Mouse (Mus musculus): ENCODE data around the gene Tmem102. TPM values are rescaled to one million over a fixed set of nuclear protein-coding genes. Genes with fewer than 3 reads are reported as not detected.
A peak's percentile ranks its signal among the peaks of the same experiment; 100 is the strongest.

Gene Tmem102
- total RNA-seq, 2 experiments from 2014 or later: 0.14 to 0.18 TPM

GRCm38 (mm10) chr11:69822080-69822479 lies 16.7 kb upstream of the Tmem102 start, which contains the start of gene Spem1:
Gene Spem1 (minus strand): TSS chr11:69822180.
- no peak for DNase-seq (ENCODE audit: low spot score)

DNA sequence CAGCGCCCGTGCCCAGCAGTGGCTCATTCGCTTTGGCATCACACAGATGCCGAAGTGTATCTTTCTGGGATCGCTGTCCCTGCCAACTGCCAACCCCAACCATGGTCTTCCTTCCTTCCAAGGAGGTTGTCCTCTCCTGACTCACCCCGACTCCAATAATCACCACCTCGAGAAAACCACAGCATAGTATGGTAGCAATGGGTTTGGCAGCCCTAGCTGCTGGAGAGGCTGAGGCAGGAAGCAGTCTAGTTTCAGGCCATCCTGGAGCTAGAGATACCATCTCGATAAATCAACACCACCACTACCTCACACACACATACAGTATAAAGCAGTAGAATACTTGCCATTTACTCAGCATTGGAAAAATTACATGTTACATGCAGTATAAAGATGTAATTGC lies 13.4 kb upstream of the Tmem102 start:
- no peak for DNase-seq (ENCODE audit: low spot score)

DNA sequence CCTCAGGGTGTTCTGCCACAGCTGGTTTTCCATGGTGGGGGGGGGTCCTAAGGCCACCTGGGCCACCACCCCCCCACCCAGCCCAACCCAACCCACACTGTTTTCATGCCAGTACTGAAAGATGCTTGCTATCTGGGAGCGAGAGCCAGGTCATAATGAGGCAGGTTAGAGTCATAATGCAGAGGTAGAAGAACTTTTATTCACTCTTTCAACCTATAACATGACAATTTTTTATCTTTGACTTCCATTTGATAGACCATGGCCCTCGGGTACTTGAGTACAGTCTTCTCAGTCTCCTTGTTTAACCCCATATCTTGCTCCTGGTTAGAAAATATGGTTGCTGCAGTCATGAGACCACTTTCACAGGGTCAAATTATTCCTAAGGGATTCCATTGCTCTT lies 12.9 kb upstream of the Tmem102 start, which contains the start of gene Spem2:
TSS of gene Spem2 (minus strand) at position 101 of the 400 bp plus-strand sequence.
- no peak for DNase-seq (ENCODE audit: low spot score)

- DNase-seq (ENCODE audit: low spot score): no peak
These were observed 11.1 kb upstream of the Tmem102 start for GRCm38 (mm10) chr11:69816520-69816919.

- DNase-seq (ENCODE audit: low spot score): no peak
These were observed 9.7 kb upstream of the Tmem102 start, which contains the start of gene Gm39566 for GRCm38 (mm10) chr11:69815155-69815554. Gene Gm39566 (minus strand): TSS chr11:69815298.

GRCm38 (mm10) chr11:69810280-69810679 lies 4.9 kb upstream of the Tmem102 start:
- DNase-seq (ENCODE audit: low spot score): no peak

DNA sequence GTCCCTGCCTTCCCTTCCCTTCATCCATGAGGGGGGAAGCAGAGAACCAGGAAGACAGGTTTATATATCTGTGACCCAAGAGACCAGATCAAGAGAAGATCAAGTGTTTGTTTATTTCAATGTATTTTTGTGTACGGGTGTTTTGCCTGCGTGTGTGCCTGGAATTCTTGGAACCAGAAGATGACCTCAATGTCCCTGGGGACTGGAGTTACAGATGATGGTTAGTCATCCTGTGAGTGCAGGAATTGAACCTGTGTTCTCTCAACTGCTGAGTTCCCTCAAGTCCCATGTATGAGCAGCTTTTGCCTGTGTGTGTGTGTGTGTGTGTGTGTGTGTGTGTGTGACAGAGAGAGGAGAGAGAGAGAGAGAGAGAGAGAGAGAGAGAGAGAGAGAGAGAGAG lies 2.2 kb upstream of the Tmem102 start:
- no peak for DNase-seq (ENCODE audit: low spot score)

- DNase-seq (ENCODE audit: low spot score): no peak
These were observed 954 bp upstream of the Tmem102 start for GRCm38 (mm10) chr11:69806378-69806777.

DNA sequence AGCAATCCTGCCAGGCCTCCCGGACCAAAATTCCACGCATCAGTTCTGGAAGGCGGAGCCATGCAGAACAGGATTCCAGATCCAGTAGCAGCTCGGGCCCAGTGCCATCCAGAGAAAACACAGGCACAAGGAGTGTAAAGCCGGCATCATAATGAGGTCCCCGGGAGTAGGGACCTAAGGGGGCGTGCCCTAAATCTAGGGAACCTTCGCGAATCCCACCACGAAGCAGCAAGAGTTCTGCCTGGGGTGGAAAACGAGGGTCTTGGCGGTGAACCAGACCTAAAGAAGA lies 828 bp downstream of the Tmem102 start:
- no peak for DNase-seq (ENCODE audit: low spot score)

DNA sequence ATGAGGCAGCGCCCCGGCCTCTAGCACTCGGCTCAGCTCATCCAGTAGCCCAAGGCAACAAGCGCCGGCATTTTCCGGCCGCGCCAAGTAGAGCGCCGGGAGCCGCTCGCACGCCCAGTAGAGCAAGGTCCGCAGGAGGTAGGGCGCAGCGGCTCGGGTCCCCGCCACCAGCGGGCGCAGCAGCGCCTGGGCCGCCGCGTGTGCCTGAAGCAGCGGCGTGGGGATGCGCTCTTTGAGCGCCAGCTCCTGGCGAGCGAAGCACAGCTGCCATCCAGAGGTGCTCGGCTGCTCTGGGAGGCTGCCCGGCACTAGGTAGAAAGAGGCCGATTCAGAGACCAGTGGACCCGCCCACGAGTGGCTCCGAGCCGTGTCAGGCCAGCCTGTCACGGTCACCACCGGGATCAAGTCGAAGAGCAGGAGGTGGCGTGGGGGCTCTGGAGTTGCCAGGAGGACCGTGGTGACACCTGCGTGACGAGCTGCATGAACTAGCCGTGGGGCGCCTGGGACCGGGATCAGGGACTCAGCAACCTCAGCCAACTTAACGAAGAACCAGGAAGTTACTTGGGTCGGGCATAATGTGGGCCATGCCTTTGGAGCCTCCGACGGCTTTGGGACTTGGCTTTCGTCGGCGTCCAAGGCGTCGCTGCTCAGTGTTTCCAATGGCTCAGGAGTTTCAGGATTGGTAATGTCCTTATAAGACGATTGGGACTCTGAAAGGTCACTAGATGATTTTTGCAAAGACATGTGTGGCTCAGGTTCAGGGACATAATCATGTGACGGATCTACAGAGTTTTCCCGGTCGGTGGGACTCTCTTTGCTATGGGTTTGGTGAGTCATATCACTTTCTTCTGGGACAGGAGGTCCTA lies 1.4 kb downstream of the Tmem102 start:
- peak; percentile 70 for DNase-seq (ENCODE audit: low spot score)

- no peak for DNase-seq (ENCODE audit: low spot score)
These were observed 2.1 kb downstream of the Tmem102 start for GRCm38 (mm10) chr11:69803328-69803727.

GRCm38 (mm10) chr11:69802648-69803105 lies 2.7 kb downstream of the Tmem102 start:
- DNase-seq (ENCODE audit: low spot score): peak; percentile 88

DNA sequence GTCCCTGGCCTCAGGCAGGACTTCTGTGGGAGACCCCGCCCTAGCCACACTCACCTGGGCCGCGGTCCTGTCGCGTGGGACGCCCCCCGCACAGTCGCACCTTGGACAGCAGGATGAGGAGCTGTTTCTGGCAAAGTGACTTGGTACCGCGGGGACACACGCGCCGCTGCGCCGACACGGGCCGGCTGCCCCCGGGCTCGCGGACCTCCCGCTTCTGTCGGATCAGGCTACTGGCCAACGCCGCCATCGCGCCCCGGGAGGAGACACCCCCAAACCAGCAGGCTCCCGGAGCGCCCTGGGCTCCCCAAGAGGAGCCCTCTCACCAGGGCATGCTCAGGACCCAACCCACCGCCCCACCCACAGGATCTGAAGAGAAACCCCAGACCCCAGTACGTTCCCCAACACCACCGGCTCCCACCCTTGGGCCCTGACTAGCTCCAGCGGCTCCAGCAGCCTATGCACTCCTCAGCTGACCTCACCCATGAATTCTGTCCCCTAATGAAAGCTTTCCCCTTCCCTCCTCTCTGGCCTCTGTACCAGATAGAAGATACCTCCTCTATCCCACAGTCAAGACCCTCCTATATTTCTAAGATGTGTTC lies 3.9 kb downstream of the Tmem102 start, which contains the start of gene Fgf11:
TSS of gene Fgf11 (minus strand) at position 479 of the 599 bp plus-strand sequence.
- DNase-seq (ENCODE audit: low spot score): no peak

DNA sequence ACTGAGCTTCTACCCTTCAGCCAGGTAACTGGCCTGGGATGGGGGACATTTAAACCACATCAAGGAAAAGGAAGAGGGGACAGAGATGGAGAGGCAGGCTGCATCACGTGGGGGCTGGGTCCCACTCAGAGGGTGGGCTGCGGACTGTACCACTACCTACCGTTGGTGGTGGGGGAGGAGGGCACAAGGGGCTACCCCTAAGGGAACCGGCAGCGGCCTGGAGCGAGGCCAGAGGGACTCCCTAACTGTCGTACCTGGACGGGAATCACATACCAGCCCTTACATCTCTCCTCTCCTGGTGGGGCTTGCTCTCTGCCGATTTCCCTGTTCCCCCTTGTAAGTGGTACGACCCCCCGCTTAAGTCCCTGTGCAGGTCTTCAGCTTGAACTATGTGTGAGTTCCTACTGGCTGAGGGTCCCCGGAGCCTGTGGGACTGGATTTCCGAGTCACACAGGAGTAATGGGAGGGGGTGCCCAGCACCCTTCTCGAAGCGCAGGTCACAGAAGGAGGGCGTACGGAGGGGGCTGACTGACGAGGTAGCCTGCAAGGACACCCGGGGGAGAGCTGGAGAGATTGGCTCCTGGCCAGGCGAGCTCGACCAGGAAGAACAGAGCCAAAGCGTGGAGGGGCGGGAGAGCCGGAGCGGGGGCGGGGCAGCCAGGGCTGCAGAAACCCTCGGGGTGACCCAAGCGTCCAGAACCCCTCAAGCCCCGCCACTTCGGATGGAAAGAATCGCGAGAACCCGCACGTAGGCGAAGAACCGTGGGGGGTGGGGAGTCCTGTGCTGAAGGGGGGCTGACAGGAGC lies 4.8 kb downstream of the Tmem102 start:
- no peak for DNase-seq (ENCODE audit: low spot score)

GRCm38 (mm10) chr11:69800138-69800391 lies 5.4 kb downstream of the Tmem102 start:
- DNase-seq (ENCODE audit: low spot score): no peak

GRCm38 (mm10) chr11:69799394-69800137 lies 5.9 kb downstream of the Tmem102 start:
- DNase-seq (ENCODE audit: low spot score): no peak

DNA sequence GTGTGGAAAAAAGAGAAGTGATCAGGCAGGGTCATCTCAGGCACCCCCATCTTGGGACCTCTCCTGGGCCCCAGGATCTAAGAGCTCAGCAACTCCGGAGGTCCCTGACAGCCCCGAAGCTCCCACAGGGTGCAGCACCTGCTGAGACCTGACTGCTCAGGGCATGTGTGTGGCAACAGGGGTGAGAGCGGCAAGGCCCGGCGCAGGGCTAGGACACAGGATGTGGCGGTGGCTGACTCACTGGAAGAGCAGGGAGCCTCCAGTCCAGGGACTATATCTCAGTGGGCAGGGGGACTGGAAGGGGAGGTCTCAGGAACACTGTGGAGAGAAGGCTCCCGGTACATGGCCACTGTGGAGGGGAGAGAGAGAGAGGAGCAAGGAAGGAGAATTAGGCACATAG lies 7.5 kb downstream of the Tmem102 start:
- no peak for DNase-seq (ENCODE audit: low spot score)

- DNase-seq (ENCODE audit: low spot score): no peak
These were observed 9.4 kb downstream of the Tmem102 start for GRCm38 (mm10) chr11:69795983-69796435.

GRCm38 (mm10) chr11:69795168-69795982 lies 10.0 kb downstream of the Tmem102 start, which contains the start of gene Chrnb1:
Gene Chrnb1 (minus strand): TSS chr11:69795943.
- peak; percentile 97 for DNase-seq (ENCODE audit: low spot score)

DNA sequence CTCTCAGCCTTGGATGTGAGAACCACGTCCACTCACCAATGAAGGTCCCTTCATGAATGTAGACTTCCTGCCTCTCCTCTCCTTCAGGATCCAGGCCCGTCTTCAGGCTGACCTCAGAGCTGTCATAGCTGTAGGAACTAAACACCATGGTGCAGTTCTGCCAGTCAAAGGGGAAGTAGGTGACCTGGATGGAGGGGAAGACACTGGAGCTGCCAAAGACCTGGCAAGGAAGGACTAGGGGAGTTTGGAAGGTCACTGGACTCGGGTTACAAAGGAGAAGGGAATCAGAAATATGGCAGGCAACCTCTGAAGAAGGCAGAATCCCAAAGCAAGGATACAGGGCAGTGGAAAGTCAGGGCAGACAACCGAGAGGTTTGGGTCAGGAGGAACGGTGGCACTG lies 12.0 kb downstream of the Tmem102 start:
- DNase-seq (ENCODE audit: low spot score): peak; percentile 47

Data from gastrocnemius, adult 18-20 months (tissue).